In the genomic region with DNA sequence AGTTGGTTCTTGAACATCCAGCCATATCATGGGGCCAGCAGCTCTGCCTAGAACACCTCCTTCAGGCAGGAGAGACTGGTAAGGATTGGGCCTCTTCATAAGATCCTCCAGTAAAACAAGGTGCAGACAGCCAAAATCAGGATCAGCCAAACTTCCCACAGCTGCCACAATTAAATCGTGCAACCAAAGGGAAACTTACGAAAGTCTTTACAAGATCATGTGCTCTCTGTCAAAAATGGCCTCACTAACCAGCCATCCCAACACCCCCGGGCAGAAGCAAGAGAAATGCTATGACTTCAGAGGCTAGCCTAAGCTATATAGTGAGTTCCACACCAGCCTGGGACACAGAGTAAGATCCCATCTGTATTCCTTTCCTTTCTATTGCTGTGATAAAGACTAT, we compare ENCODE assay signal across 32 mouse cellular contexts. TPM values are rescaled to one million over a fixed set of nuclear protein-coding genes. Genes with fewer than 3 reads are reported as not detected.
"Had no signal": no experiment of that assay in that cellular context is flagged by ENCODE, and none has a peak within 500 bp of the region (broad histone marks: within the 10 kb centered on the region; RNA-seq: fewer than 3 reads in every experiment).

No protein-coding gene starts in this region.

- H3K27ac ChIP-seq: gastrocnemius, adult 2 months; heart, adult 2 months; heart, embryonic 10.5 days; hindbrain, embryonic 10.5 days; hindbrain, embryonic 12.5 days; hindbrain, embryonic 14.5 days; intestine, embryonic 15.5 days; limb, embryonic 13.5 days; liver, embryonic 12.5 days had no signal

- H3K36me3 ChIP-seq: heart, embryonic 10.5 days; heart, embryonic 12.5 days; hindbrain, embryonic 10.5 days; hindbrain, embryonic 12.5 days; intestine, embryonic 15.5 days; limb, embryonic 13.5 days; limb, embryonic 15.5 days; liver, embryonic 12.5 days had no signal

- H3K27me3 ChIP-seq: heart, embryonic 12.5 days; hindbrain, embryonic 12.5 days; intestine, embryonic 15.5 days; limb, embryonic 13.5 days; limb, embryonic 15.5 days; liver, embryonic 12.5 days had no signal

- ATAC-seq: hindbrain, embryonic 16.5 days; inflammation-experienced regulatory T-cells, adult 6 months; intestine, embryonic 15.5 days; intestine, postnatal 0 days; liver, embryonic 12.5 days had no signal

- H3K9ac ChIP-seq: heart, embryonic 12.5 days; hindbrain, embryonic 12.5 days; hindbrain, embryonic 14.5 days; intestine, embryonic 15.5 days; limb, embryonic 13.5 days; limb, embryonic 15.5 days; liver, embryonic 12.5 days had no signal

- DNase-seq: gastrocnemius, adult 2 months; gastrocnemius, postnatal 10 days; gastrocnemius, postnatal 25 days; heart, adult 2 months; heart, postnatal 10 days; heart, postnatal 4 days; kidney, adult 18-20 months; kidney, adult 8-10 months; kidney, postnatal 10 days; kidney, postnatal 25 days; kidney, postnatal 4 days; layer of hippocampus, adult 9-11 months; layer of hippocampus, postnatal 36 days; left cerebral cortex, postnatal 4 days had no signal

- H3K9me3 ChIP-seq: heart, embryonic 10.5 days; hindbrain, embryonic 10.5 days; hindbrain, embryonic 12.5 days; intestine, embryonic 15.5 days; limb, embryonic 15.5 days; liver, embryonic 12.5 days had no signal

- H3K4me2 ChIP-seq: heart, embryonic 12.5 days; hindbrain, embryonic 12.5 days; hindbrain, embryonic 14.5 days; intestine, embryonic 15.5 days; limb, embryonic 13.5 days; limb, embryonic 15.5 days; liver, embryonic 12.5 days had no signal

- H3K4me1 ChIP-seq: heart, embryonic 10.5 days; heart, embryonic 12.5 days; hindbrain, embryonic 12.5 days; intestine, embryonic 15.5 days; limb, embryonic 15.5 days; liver, embryonic 12.5 days had no signal

- H3K4me3 ChIP-seq: gastrocnemius, adult 2 months; heart, adult 2 months; heart, embryonic 10.5 days; heart, embryonic 12.5 days; hindbrain, embryonic 10.5 days; hindbrain, embryonic 12.5 days; intestine, embryonic 15.5 days; limb, embryonic 13.5 days; limb, embryonic 15.5 days; liver, embryonic 12.5 days had no signal

RNA-seq across cellular contexts. Expression of a gene that starts 35.9 kb away (rescaled TPM):
- total RNA-seq: gastrocnemius, adult 2 months; gastrocnemius, postnatal 10 days; gastrocnemius, postnatal 25 days; gastrocnemius, postnatal 4 days; granulocyte monocyte progenitor cell, adult 5-6 weeks; heart, adult 2 months; heart, postnatal 10 days; heart, postnatal 25 days; heart, postnatal 4 days; layer of hippocampus, adult 18-20 months; layer of hippocampus, postnatal 14 days; layer of hippocampus, postnatal 36 days; liver, adult 2 months had no signal
- polyA plus RNA-seq: heart, adult 2 months; hindbrain, embryonic 14.5 days; liver, adult 2 months; liver, embryonic 12.5 days had no signal
